Mouse (Mus musculus) small intestine, adult 2 months (tissue): ENCODE results near the gene Pabpn1l.

Experiments
- CTCF ChIP-seq: fragments of 200-500 bp; IDR thresholded peaks from 2 replicates; pipeline ENCODE4 v1.5.1; 2012; ENCODE audit warnings: low read depth, mild to moderate bottlenecking, control low read depth, inconsistent platforms, low read length, moderate library complexity, mixed read lengths; ENCODE audit not compliant: insufficient replicate concordance, insufficient read length; ENCODE audit errors: extremely low read depth
- POLR2A ChIP-seq: fragments of 200-500 bp; IDR thresholded peaks from 2 replicates; pipeline ENCODE4 v1.6.1; 2012; ENCODE audit warnings: low read depth, mild to moderate bottlenecking, control low read depth, inconsistent platforms, low read length, moderate library complexity

DNA sequence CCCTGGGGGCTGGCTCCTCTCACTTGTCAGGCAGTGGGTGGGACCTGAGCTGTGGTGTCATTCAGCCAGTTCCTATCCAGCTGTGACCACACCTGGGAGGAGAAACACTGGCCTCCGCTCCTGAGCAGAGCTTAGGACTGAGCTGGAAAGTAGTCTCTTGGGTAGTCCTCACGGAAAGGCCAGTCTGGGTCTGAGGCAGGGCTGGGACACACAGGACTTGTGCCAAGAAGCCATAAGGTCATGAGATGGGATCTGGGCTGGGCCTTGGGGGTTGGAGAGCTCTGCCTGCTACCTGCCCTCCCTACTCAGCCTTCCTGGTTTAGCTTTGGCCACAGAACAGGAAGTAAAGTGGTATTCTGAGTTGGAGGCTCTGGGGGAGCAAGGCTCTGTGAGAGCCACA, 4.4 kb upstream of the Pabpn1l start:
- TF ChIP-seq CTCF (no peak), POLR2A (no peak)
